Mouse (Mus musculus): Measurements from ENCODE around the gene Alpl.

Alpl gene

DNA sequence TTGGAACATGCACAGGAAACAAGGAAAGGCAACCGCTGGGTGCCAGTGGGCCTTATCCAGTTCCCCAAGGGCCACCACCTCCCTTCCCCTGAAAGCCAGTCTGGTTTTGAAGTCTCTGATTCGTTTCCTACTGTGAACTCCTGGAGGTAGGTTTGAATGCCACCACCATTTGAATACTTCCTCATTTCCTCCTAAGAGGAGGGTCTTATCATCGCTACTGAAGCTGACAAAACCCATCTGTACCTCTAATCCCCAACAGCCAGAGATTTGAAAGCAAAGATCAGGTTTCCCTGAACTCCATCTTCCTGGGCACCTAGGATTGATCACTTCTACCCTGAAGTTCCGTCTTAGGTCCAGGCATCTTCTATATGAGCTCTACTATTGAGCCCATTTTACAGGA is 854 bp upstream of the Alpl start:
- DNase-seq (ENCODE audit: low spot score): no peak

DNA sequence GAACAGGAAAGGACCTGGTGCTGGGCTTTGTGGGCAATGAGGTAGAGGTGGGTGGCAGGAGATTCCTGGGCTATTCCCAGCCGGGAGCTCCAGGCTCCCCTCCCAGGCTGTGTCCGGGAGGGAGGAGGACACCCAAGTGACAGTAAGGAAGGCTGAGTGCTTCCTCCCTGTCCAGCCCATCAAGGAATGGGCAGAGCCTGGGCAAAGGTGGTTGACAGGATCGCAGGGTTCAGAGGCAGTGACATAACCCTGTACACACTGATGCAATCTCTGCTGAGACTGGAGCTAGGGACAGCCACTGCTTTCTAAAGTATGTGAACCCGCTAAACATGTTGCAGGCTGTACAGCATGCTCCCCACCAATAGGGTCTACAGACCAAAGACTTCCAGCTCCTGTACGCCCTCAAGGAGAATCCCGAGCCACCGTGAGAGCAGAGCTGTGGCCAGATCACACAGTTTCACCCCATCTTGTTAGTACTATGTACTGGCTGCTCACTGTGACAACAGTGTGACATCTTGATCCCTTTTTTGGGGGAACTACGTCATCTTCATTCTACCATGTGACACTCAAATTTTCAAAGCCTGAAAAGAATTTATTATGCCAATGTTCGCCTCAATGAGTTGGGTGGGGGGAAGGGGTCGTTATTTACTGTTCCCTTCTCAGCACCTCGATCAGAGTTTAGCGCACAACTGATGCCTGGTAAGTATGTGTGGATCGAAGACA is 1.8 kb downstream of the Alpl start:
- DNase-seq (ENCODE audit: low spot score): no peak

DNA sequence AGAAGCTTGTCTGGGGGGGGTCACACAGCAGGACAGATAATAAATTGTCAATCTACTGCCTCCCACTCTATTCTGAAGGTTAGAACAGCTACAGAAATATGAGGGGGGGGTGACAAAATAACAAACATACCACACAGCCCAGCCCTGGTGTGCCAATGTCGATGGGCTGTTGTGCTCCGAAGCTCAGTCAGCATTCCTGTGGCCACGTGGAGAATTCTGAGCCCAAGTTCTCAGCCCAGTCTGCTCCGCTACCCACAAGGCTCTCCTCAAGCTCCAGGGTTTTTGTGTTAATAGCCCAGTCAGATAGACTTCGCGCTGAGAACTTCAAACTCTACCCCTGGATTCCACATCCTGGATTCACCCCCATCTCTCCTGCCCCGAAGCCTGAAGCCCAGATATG is 2.6 kb downstream of the Alpl start:
- DNase-seq (ENCODE audit: low spot score): no peak

DNA sequence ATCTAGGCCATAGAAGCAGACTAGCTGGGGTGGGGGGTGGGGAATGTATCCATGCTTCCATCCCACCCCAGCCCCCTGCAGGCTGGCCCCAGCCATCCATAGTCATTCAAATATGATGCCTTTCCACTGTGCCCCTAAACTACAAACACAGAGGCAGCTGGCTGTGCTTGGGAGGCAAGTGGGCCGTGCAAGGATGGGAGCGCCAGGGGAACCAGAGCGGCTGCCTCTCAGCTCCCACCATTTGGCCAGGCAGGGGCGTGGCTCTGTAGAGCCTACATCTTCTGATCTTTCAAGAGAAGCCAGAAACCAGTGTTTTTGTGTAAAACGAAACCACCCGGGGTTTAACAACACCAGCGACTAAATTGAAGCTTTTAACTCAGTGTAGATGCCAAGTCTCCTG is 4.7 kb downstream of the Alpl start:
- no peak for DNase-seq (ENCODE audit: low spot score)

DNA sequence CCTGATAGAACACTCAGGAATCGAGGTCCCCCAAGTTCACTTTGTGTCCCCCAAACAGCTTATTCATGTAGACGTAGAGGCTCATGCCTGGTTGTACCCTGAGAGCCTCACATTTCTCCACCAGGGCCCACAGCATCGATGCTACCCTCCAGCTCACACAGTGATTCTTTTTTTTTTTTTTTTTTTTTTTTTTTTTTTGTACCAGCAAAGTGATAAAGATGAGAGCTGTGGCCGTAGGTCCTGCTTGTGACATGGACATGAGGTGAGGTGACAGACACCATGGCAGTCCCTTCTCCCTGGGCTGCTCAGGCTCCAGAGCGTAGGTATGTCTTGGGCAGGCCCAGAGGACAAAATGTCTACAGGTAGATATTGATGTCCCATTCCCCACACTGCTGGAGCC is 5.2 kb downstream of the Alpl start:
- DNase-seq (ENCODE audit: low spot score): no peak

DNA sequence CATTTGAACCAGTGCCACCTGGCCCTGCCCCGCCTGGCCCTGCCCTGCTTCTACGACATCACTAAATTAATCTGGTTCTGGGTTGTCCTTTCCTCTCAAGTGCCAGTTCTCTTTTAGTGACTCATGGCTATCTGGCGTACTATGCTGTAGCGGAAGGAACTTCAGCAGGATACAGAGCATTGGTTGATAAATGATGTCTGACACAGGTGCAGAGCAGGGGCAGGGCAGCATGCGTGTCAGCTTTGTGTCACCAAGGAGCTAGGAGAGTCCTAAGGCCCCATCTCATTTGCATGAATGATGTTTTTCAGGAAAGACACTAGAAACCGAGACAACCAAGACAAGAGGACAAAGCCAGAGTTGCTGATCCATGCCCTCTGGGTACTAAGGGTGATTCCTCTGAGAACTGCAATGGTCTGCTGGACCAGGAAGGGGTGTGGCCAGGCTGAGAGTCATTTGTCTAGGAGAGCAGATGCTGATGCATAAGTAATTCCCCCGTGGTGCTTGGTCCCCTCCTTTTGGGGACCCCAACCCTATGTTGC is 7.6 kb downstream of the Alpl start:
- DNase-seq (ENCODE audit: low spot score): no peak

DNA sequence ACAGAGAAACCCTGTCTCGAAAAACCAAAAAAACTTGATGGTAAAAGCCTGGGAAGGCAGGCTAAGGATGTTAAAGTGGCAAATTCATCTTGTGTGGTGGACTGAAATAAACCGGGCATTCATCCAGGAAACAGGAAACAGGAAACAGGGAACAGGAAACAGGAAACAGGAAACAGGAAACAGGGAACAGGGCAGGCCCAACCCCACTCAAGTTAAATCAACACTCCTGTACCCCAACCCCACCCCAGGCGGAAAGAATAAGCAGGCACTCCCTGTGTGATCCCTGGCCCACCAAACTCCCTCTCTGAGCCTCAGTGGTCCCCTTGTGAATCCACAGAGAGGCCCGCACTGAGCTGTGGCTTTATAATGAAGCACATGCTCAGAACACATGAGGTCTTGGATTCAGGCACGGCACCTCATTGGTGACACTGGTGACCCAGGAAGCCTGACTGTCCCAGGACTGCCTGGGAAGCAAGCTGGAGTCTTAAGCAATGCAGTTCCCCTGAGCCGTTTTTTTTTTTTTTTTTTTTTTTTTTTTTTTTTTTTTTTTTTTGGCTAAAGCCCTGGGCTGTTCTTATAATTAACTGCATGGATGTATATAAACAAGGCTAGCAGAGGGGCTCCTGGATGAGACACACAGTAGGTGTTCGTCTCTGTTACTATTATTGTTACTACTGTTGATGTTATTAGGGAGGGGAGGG is 8.4 kb downstream of the Alpl start:
- DNase-seq (ENCODE audit: low spot score): no peak

DNA sequence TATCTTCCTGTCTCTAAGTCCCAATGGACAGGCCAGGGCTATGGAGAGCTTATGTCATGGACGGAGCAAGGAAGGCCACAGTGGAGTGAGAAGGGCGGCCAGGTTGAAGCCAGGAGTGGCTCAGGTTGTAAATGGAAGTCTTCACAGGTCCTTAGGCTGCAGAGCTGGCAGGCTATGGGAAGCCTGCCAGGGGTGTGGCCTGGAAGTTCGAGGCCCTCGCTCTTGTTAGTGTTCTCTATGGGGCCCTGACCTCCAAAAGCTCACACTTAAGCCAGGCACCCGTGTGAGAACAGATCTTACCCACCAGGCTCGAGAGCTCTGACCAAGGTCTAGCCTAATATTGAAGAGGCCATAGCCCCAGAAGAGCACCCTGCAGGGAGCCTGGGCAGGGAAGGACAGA is 9.7 kb downstream of the Alpl start:
- DNase-seq (ENCODE audit: low spot score): no peak

DNA sequence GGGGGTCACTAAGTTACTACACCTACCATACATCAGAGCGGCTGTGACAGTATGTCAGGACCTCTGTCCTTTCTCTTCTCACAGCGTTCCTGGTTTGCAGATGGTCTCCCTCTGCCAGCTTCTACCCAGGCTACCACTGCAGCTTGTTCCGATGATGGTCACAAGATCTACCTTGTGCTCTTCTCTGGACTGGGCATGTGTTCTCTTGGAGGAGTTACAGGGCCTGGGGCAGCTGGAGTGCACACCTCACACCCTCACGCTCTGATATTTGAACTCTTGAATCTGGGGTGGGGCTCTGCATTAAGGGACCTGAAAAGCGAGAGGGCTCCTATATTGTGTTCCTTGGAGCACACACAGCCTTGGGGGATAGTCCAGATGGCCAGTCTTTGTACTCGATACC is 10.9 kb downstream of the Alpl start:
- DNase-seq (ENCODE audit: low spot score): no peak

DNA sequence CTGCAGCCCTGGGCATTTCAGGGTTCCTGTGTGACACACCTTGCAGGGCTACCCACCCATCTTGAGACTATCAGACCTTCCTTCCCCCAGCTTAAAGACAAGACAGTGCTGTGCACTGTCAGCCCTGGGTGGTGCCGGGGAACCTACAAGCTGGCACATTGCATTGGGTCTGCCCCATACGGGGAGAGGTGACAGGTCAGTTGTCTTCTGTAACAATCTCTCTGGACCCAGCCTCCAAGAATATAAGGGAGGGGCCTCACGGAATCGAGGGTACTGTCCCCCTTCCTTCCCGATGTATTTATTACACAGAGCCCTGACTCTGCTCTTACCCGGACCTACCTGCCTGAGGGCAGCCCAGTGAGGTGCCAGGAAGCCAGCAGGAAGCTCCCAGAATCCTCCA is 11.4 kb downstream of the Alpl start:
- DNase-seq (ENCODE audit: low spot score): no peak

DNA sequence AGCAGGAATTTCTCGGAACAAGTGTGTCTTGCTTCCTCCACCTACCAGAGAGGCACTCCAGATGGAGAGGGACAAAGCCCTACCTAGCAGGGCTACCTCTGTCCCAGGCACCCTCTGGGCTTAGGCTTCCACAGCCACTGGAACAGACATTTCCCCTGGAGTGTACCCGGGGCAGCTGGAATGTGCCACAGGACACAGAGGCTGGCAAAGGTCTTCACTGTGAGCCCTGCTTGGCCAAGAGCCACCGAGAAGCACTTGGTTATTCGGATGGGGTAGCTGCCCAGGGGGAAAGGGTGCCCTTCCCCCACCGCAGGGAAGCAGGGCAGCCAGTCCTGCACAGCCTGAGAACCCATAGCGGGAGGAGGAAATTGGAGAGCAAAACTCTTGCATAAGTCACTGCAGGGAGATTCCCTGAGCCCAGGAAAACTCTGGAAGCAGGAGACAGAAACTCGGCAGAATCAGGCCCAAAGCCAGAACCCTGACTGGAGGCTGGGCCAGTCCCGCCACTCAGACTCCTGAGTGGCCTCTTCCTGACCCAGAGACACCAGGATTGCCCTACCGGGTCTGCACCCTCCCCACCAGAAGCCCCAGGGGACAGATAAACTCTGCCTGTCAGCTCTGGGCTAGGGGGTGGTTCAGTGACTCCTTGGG is 12.5 kb downstream of the Alpl start:
- no peak for DNase-seq (ENCODE audit: low spot score)

DNA sequence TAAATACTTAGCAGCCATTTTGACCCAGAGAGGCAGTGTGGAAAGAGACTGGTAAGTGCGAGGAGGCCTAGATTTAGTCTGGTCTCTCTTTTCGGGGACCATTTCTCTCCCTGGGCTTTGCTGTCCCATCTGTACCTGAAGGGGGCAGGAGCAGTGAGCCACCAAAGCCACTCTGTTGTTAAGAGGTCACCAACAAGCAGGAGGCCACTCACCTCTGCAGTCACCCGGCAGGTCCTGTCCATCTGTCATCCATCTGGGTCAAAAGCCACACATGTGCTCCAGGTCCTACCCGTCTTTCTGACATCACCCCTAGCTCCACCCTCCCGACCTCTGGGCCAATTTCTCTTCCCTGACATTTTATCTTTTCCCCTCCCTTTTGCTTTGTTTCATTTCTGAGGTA is 14.2 kb downstream of the Alpl start:
- no peak for DNase-seq (ENCODE audit: low spot score)

DNA sequence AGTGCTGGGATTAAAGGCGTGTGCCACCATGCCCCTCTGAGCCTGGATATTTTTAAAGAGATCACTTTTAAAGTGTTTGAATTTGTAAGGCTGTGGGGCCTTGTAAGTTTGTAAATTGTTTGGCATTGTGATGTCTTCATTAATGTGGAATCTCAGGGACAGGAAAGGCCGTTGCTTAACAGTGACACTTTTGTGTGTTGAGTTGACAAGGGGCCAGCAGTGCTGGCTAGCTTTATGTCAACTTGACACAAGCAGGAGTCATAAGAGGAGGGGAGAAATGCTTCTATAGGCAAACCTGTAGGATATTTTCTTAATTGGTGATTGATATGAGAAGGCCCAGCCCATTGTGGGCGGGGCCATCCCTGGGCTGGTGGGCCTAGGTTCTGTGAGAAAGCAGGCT is 15.2 kb downstream of the Alpl start:
- no peak for DNase-seq (ENCODE audit: low spot score)

DNA sequence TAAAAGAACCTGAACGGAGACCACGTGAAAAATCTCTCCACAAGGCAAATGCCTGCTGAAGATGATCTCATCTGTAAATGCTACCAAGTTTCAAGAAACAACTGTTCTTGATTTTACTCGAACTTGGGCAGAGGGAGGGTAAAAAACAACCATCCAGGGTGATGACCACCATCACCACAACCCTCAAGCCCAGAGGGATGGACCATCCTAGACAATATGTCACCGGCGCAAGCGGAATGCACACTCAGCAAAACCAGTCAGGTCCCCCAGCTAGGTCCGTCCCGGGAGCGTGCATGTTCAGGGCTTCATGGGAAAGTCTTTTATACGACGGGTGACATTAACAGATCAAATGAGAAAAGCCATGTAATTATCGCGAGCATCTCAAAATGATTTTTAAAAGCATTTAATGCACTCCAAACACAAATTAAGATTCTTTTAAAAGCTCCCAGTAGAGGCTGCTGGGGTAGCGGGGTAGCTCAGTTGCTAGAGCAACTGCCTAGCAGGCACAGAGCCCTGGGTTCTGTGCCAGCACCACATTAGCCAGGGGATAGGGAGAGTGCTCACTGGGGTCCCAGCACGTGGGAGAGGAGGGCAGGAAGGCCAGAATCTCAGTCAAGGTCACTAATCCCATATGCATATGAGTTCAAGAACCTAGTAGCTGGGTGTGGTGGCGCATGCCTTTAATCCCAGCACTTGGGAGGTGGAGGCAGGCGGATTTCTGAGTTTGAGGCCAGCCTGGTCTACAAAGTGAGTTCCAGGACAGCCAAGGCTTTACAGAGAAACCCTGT is 17.6 kb downstream of the Alpl start:
- no peak for DNase-seq (ENCODE audit: low spot score)

DNA sequence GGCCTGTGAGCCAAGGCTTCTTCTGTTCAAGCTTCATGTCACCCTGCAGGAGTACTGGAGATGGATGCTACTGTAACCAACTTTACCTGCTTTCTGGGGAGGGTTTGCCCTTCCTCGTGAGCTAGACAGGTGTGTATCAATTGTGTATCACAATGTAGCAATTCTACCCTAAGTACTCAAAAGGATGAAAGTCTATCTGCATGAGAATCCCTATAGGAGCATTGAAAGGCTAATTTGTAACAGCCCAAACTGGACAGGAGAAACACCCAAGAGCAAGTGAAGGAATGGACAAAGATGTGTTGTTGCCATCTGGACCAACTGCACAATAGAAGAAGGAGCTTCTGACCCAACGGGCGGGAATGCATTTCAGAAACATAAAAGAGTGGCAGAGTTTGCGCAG is 18.3 kb downstream of the Alpl start:
- no peak for DNase-seq (ENCODE audit: low spot score)

DNA sequence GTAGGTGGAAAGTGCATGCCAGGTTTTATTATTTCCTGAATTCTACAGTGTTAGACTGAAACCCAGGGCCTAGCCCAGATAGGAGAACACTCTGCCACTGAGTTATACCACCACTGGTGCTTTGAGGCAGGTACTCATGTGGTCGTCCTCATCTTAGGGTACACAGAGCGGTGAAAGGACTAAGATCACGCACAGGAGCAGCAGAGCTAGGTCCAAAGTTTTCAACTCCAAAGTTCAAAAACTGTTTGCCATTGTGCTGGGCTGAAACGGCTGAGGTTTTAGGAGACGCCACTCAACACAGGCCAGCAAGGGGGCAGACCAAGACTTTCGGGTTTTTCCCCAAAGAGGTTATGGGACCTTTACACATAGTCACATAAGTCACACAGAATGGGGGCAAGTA is 21.7 kb downstream of the Alpl start:
- no peak for DNase-seq (ENCODE audit: low spot score)

DNA sequence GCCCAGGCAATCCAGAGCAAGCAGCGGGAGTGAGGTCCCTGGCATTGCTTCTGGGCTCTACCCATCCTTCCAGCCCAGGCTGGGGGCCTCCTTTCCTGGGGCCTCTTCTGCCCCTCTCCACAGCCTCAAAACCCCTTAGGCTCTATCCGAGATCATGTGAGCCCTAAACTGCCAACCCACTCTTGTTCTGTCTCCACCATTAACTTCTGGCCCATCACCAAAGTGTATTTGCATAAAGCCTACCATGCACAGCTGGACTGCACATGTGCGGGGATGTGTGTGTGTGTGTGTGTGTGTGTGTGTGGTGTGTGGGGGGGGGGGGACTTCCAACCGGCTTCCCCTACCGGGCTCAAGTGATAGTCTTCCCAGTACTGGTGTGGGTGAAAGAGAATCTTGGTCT is 22.2 kb downstream of the Alpl start:
- DNase-seq (ENCODE audit: low spot score): no peak

DNA sequence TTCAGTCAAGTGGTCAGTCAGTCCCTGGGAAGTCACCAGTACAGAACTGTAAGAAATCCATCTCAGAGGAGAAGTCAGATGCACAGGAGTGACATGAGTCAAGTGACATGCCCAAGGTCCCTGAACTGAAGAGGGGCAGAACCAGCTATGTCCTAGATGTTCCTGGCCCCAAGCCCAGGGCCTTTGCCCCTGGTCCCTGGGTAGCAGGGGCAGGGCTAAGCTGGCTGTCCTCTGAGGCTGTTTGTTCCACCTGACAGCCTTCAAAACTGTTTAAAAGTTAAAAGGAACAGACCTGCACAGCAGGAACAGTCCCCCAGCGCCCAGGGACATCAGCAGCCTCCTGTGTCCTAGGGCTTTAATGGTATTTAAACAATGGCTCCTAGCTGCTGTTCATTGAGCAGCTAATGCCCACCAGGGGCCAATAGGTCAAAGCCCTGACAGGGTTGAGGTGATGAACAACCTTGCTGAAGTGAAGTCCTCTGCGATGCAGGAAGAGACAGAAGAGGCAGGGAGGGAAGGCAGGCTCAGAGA is 22.8 kb downstream of the Alpl start:
- DNase-seq (ENCODE audit: low spot score): no peak

DNA sequence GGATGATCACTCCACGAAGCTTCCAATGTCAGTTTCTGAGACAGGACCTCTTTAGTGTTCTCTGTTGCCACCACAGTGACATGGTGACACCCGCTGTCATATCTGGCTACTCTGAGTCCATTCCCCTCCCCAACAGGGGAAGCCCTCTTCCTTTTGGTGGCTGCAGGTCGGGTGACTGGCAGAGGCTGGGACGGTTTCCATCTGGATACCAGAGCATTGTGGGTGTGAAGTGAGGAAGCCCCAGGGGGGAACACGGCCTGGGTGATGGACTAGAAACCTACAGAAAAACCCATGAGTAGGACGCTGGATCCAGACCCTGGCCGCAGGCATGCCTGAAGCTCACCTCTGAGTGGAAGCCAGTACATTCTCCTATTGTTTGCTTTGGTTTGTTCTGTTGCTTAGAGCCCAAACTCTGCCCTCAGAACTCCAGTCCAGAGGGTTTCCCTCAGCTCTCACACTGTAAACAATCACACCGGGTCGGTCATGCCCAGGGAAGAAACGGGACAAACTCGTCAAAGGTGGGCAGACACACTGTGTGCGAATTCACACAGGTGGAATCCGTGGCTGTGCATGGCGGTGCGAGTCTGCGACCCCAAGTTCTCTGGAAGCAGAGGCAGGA is 23.6 kb downstream of the Alpl start:
- no peak for DNase-seq (ENCODE audit: low spot score)

DNA sequence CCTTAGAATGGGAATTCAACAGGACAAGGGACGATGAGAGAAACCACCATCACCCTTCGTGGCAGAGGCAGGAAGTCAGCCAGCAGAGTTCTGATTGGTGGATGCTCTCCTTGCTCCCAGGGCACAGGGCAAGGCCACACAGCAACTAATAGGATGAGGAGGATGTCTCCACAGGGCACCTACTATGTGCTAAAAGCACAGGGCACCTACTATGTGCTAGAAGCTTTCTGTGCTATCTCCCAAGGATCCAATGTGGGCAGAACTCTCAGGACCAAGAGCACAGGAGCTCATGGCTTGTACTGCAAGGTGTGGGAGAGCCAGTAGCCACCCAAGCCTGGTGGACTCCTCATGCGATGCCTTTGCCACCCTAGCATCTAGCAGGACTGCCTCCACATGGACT is 24.4 kb downstream of the Alpl start:
- no peak for DNase-seq (ENCODE audit: low spot score)

DNA sequence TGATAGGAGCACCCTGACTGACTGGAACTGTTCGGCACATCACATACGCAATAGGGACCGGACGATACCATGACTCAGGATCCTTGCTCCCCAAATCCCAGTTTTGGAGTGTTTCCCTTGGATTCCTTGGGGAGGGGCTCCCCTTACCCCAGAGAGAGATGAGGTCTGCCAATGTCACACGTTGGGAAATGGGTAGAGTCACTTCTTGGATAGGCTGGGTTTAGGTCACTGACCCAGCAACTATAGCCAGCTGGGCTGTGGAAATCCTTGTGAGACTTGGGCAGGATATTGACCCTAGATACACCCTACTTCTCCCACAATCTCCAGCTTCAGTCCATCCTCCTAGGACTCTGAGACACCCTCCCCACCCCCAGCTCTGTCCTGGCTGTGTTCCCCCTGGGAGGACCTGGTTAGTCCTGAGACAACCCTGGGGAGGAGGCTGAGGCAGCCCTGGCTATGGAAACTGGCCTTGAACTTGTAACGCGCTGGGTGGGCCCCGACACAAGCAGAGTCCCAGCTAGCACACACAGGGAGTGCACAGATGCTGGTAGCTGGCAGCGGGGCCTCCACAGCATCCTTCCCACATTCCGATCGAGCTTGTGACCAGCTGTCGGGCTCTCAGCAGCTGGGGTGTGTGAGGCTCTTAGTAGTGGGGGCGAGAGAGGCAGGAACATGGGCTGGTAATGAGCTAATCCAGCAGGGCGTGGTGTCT is 25.1 kb downstream of the Alpl start:
- no peak for DNase-seq (ENCODE audit: low spot score)
